Mouse (Mus musculus): ENCODE results near the gene H2-M10.6. TPM values are rescaled to one million over a fixed set of nuclear protein-coding genes. Genes with fewer than 3 reads are reported as not detected.
"Not testable (repeated sequence)": the region's sequence is repeated elsewhere in the genome, so short reads cannot be mapped to it uniquely, and the experiment has no call there.

The H2-M10.6 gene
- total RNA-seq (2021): not detected
- long read RNA-seq, experiment 1: 0 reads
- long read RNA-seq, experiment 2: 0 reads

DNA sequence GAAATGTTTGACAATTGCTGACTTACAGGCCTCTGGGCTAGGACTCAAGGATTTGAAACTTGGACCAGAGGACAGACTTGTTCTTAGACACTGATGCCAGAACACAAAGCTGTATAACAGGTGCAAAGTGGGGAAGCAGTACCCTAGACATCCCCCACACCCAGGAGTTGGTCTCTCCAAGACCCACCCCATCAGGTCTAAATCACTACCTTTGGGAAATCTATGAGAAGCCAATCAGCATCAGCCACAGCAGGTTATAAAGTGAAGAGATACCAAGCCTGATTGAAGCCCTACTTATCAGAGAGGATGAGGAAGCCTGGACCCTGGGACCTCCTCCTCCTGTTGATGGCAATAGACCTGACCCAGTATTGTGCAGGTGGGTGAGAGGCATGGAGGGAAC lies at the start of gene H2-M10.6:
H2-M10.6 (plus strand) TSS at position 301 of the 400 bp plus-strand sequence.
- no peak for DNase-seq

DNA sequence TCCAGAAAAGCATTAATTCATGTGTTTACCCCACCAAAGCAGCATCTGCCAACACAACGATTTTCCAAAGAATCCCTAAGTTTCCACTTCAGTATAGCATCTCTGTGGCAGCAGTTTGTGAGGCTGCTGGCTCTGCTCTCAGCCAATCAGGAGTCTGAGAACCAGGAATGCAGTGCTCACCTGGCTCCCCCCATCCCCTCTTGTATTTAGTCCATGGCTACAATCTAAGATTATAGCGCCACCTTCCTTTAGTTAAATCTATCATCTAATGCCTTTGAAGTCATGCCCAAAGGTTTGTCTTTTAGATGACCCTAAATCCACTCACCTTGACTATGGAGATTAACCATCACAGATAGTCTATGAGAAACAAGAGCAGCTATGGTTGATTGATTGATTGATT lies 48.2 kb upstream of the H2-M10.6 start:
- no peak for DNase-seq

DNA sequence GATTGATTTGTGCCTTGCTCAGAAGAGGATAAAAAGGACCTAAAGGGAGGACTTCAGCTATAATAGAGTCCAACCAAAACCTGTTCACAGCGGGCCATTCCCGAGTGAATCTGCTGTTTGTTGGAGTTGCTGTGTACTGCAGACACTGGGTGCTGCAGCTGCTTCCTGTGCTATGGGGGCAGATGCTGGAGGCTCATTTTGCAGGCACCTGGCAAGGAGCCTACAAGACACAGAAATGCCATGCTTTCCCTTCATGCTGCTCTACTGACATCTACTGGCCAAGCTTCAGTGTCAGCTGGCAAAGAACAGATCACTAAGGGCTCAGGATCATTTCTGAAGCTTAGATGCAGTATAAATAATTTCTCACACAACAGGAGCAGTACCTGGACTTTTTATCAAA lies 47.7 kb upstream of the H2-M10.6 start:
- peak; percentile 36 for DNase-seq

DNA sequence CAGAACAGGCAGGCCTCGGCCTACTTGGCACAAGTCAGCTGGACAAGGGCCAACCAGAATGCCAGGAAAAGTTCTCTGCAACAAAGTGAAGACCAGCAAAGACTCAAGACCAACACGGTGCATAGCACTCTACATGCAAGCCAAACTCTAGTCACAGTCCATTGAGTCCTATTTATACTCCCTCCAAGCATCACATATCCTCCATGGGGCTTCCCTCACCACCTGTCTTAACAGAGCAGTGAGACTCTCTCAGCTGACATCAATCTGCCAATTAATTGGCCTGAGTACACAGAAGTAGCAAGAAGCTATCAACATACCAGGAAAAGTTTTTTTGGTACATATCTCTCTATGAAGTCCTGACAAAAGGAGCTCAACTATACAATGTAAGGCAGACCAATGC lies 46.6 kb upstream of the H2-M10.6 start:
- peak; percentile 33 for DNase-seq

DNA sequence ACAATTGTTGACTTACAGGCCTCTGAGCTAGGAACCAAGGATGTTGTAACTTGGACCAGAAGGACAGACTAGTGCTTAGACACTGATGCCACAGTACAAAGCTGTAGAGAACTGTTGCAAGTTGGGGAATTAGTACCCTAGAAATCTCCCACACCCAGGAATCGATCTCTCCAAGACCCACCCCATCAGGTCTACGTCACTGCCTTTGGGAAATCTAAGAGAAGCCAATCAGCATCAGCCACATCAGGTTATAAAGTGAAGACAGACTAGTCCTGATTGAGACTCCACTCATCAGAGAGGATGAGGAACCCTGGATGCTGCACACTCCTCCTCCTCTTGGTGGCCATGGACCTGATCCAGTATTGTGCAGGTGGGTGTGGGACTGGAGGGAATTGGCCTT lies 39.4 kb upstream of the H2-M10.6 start, which contains the start of gene H2-M10.5:
H2-M10.5 (plus strand) TSS at position 301 of the 400 bp plus-strand sequence.
- not testable (repeated sequence) for DNase-seq

DNA sequence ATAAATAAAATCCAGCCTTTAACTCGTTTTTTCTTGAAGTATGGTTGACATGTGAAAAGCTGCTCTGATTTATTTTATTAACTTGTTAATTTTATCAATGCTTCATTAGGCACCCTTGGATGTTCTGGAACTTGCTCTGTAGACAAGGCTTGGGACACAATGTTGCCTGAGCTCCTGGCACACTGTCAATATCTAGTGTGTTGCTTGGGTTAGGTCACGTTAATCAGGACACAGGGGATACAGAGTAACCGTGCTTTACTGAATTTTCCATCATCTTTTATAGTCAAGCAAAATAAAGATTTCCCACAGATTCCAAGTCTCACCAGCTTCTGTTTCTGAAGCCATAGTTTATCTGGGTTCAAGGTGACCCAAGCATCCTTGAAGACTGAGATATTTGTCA lies 30.4 kb upstream of the H2-M10.6 start:
- DNase-seq: no peak

DNA sequence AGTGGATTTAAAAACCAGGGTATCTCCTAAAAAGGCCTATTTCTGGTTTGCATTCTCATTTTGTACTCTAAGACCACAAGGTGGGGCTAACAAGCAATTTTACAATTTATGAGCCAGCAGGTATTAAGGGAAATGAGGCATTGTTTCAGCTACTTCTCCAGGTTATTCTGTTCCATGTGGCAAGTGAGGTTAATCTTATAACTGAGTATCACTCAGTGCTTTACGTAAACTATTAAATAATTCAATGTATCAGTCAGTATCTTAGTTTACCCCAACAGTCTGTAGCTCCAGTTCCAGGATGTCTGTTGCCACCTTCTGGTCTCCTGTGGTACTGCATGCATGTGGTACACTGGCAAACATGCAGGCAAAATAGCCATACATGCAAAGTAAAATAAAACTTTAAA lies 25.5 kb upstream of the H2-M10.6 start:
- peak; percentile 32 for DNase-seq

DNA sequence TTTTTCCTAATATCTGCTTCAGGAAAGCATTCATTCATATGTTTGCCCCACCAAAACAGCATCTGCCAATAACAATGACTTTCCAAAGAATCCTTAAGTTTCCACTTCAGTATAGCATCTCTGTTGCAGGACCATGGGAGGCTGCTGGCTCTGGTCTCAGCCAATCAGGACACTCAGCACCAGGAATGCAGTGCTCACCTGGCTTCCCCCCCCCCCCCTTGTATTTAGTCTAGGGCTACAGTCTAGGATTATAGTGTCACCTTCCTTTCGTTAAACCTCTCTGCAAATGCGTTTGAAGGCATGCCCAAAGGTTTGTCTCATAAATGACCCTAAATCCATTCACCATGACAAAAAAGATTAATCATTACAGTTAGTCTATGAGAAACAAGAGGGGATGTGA lies 23.6 kb upstream of the H2-M10.6 start:
- DNase-seq: no peak

DNA sequence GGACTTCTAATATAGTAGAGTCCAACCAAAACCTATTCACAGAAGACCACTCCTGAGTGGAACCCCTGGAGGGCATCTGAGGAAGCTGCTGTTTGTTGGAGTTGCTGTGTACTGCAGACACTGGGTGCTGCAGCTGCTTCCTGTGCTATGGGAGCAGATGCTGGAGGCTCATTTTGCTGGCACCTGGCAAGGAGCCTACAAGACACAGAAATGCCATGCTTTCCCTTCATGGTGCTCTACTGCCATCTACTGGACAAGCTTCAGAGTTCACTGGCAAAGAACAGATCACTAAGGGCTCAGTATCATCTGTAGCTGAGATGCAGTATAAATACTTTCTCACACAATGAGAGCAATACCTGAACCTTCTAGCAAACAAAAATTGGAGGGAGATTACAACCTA lies 23.2 kb upstream of the H2-M10.6 start:
- peak; percentile 76 for DNase-seq

DNA sequence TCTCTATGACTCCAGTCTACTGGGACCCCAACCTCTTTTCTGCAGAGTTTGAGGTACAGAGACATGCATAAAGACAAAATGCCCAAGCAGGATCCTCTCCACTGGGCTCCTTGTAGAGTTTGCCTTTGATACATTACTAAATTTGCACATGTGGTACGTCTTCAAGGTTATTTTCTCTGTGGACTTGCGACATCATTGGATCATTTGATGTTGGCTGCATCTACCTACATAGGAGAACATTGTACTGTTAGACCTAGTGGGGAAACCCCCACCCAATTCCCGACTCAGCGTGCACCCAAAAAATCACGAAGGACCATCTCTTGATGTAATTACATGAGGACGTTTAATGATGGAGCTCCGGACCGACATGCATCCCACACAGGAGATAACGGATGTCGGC lies 12.5 kb upstream of the H2-M10.6 start:
- no peak for DNase-seq

DNA sequence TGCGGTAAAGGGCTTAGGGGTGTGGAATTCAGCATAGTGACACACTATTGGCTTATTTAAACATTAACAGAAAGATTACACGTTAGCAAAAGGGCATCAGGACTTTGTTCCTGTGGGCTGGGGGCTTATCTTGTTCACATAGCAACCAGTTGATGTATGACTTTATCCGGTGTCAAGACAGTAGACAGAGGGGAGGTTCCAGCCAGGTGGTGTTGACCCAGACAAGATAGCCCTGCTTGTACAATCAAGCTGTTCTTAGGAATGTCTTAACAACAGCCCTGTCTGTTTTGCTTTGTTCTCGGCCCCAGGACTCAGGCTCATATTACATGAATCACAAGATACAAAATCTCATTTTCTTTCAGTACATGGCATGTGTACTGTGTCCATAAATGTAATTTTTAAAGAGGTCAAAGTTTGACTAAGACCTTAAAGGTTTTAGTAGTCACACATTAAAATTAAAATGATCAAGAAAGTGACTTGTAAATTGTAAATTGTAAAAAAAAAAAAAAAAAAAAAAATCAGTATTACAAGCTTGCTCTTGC lies 12.0 kb upstream of the H2-M10.6 start:
- DNase-seq: not testable (repeated sequence)

DNA sequence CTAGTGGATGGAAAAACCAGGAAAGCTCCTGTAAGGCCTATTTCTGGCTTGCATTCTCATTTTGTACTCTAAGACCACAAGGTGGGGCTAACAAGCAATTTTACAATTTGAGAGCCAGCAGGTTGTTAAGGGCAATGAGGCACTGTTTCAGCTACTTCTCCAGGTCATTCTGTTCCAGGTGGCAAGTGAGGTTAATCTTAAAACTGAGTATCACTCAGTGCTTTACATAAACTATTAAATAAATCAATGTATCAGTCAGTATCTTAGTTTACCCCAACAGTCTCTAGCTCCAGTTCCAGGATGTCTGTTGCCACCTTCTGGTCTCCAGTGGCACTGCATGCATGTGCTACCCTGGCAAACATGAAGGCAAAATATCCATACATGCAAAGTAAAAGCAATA lies 12.0 kb downstream of the H2-M10.6 start:
- DNase-seq: peak; percentile 71

DNA sequence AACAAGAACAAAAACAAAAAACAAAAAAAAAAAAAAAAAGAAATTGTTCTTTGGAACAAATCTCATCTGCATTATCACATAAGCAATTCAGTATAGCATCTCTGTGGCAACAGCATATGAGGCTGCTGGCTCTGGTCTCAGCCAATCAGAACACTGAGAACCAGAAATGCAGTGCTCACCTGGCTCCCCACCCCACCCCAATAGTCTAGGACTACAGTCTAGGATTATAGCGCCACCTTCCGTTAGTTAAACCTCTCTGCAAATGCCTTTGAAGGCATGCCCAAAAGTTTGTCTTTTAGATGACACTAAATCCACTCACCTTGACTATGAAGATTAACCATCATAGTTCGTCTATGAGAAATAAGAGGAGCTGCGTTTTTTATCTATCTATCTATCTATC lies 13.6 kb downstream of the H2-M10.6 start:
- no peak for DNase-seq

DNA sequence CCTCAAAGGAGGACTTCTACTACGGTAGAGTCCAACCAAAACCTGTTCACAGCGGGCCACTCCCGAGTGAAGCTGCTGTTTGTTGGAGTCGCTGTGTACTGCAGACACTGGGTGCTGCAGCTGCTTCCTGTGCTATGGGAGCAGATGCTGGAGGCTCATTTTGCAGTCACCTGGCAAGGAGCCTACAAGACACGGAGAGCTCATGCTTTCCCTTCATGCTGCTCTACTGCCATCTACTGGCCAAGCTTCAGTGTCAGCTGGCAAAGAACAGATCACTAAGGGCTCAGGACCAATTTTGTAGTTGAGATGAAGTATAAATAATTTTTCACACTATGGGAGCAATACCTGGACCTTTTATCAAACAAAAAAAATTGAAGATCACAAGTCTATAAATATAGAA lies 14.0 kb downstream of the H2-M10.6 start:
- peak; percentile 89 for DNase-seq

DNA sequence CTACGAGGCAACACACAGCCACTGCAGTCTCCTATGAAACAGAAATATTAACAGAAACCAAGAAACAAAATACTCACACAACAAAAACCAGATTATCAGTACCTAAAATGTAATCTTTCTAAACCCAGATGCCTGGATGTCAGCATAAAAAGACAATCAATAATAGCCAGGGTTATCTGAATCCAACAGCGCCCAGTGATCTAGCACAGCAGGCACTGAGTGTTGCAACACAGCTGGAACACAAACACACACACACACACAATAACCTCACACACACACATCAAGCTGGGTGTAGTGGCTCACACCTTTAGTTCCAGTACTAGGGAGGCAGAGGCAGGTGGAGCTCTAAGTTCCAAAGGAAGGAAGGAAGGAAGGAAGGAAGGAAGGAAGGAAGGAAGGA lies 16.5 kb downstream of the H2-M10.6 start:
- no peak for DNase-seq

DNA sequence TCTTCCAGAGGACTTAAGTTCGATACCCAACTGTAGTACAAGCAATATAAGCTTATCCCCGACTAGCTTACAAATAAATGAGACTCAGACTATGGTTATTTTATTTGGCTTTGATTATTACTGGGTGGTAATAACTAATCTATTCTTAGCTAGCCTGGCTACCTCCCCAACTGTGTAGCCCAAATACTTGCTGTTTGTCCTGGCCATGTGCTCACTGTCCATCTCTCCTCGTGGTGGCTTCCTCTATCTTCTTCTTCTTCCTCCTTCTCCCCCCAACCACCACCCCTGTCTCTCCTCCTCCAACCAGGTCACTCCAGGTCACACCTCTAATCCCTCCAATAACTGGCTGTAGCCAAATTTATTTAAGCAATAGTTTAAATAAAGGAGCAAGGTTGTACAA lies 18.5 kb downstream of the H2-M10.6 start:
- no peak for DNase-seq

DNA sequence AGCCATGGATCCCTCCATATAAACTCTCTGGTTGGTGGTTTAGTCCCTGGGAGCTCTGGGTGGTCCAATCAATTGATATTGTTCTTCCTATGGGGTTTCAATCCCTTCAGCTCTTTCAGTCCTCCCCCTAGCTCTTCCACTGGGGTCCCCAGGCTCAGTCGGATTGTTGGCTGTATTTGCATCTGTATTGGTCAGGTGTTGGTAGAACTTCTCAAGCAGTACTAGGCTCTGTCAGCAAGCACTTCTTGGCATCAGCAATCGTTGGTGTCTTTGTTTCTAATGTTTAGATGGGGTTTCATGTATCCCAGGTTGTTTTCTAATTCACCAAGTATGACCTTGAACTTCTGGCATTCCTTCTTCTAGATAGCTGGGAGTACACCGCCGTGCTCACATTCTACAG lies 20.7 kb downstream of the H2-M10.6 start:
- no peak for DNase-seq

DNA sequence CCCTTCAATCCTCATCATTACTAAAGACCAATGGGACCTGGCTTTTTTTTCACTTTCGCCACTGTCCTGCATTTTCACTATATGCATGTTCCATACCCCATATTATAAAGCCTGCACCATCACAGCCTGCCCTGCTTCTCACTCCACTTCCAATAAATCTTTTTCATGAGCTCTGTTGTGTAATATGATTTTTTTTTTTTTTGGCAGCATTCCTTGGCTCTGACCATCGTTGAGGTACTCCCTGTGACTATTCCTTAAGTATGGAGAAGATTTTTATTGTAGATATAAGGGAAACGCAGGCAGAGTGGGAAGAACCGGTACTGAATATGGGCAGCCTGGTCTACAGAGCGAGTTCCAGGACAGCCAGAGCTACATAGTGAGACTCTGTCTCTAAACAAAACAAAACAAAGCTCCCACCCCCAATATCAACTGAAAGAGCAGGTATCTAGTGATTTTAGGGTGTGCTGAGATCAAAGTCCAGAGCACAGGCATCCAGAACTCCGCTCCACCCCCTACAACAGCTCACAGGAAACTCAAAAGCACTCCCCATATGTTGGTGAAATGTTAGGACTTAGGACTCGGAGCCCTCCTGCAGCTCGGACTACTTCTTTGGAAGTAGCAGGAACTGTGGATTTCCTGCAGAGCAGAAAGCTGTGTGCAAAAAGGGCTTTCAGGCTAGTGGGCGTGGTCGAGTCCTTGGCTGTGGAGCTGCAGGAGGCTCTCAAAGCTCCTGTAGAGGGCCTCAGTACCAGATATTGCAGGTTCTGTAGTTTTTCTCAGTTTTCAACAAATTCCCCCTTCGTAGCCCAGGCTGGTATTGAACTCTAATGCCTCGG lies 23.8 kb downstream of the H2-M10.6 start:
- peak; percentile 75 for DNase-seq

DNA sequence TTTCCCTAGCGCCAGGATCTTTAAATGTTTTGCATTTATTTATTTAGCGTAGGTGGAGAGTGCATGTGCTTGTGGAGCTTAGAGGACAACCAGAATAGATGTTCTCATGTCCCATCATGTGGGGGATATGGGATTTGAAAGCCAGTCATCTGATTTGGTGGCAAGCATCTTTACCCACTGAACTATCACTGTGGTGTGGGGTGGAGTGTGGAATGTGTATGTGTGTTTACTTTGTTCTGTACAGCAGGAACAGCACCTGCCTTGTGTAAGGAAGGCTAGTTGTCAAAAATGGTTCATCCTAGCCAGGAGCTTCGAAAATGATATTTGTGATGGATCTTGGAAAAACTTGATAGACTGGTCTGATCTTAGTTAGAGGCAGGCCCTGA lies 24.4 kb downstream of the H2-M10.6 start:
- no peak for DNase-seq

DNA sequence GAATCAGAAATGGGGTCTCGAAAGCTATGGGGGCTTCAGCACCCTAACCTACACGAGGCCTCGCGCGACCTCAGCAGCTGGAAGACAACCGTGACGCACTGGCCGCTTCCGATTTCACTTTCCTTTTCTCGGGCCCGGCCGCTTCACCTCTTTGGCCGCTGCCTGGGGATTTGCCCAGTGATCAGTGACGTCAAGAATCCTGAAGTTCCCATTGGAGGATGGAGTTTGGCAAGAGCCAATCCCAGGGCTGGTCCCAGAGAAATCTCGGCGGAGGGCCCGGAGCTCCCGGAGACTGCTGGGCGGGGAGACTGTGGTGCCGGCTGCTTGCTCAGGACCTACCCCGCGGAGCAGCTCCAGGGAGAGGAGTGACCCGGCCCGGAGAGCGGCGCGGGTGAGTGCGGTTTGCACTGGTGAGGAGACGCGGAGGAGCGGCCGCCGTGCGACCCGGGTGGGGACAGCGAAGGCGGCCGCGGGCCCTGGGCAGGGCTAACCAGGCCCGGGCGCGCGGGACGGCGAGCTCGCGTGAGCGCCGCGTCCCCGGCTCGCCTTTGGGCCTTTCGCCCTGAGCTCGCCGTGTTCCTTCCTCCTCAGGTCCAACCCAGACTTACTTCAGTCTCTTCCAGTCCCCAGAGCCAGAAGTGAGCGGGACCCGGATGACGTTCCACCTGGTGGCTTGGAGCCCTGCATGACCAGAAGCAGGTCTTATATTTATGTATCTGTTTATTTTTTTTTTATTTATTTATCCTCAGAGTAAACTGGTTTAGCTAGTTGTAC lies 25.1 kb downstream of the H2-M10.6 start, which contains the start of gene Trim26:
Trim26 (plus strand) TSS at position 261 of the 774 bp plus-strand sequence.
- peak; percentile 98 for DNase-seq

DNA sequence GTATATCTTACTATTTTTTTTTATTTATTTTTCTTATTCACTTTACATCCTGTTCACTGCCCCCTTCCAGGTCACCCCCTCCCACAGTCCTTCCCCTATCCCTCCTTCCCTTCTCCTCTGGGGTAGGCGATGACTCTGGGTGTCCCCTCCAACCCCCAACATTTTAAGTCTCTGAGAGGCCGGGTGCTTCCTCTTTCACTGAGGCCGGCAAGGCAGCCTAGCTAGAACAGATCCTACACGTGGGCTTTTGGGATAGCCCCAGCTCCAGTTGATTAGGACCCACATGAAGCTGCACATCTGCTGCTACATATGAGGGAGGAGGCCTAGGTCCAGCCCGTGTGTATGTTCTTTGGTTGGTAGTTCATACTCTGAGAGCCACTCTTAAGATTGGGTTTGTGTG lies 27.0 kb downstream of the H2-M10.6 start:
- no peak for DNase-seq

DNA sequence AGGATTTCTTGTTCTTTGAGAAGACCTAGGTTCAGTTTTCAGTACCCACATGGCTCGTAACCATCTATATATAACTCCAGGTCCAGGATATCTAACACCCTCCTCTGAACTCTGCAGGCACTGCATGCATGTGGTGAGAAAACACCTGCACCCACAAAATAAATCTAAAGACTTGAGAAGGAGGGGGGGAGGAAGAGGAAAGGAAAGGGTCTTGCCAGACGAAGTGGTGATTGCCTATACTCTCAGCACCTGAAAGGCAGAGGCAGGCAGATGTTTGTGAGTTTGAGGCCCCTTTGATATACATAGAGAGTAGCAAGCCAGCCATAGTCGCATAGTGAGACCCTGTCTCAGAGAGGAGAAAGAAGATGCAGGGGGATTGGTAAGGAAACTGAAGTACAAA lies 28.0 kb downstream of the H2-M10.6 start:
- DNase-seq: no peak

DNA sequence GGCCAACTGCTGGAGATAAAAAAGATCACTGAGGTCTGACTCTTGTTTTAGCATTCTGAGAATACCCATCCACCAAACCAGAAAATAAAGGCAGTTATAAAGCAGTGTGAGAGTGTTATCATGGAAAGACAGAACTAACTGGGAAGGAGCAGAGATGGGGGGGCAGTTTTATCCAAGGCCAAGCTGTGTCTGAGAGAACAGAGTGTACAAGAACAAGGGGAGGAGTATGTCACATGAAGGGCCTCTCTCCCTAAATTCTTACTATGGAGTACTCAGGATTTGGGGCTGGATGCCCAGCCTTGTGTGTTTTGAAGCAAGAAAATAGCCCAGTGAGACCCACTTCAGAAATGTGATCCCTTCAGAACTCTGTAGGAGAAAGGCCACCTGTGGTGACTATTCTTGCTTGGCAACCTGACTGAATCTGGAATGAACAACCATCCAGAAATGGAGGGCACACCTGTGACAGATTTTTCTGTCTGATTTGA lies 29.0 kb downstream of the H2-M10.6 start:
- no peak for DNase-seq
